Mouse (Mus musculus): ENCODE measurements around the gene Morc1. TPM values are rescaled to one million over a fixed set of nuclear protein-coding genes. Genes with fewer than 3 reads are reported as not detected.

Morc1 gene
- total RNA-seq, 2 experiments from 2014 or later: 0.22 TPM; not detected in 1

DNA sequence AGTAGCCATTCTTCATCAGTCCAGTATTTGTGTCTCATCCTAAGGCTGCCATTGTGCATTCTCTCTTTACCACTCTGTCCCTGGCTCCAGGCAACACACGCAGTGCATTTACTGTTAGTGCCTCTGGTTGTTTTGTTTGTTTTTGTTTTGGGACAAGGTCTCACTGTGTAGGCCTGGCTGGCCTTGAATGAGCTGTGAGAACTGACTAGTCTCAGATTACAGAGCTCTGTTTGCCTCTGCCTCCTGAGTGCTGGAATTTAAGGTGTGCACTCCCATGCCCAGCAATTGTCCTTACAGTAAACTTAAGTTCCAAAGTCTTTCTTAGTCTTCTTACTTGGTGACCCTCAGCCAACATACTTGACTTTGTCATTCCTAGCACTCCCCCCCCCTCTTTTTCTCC lies 182.7 kb downstream of the Morc1 start:
- intact Hi-C loops (cut with DNase I): no loop called here
- DNase-seq (ENCODE audit: low spot score in 2 of 2): no peak

DNA sequence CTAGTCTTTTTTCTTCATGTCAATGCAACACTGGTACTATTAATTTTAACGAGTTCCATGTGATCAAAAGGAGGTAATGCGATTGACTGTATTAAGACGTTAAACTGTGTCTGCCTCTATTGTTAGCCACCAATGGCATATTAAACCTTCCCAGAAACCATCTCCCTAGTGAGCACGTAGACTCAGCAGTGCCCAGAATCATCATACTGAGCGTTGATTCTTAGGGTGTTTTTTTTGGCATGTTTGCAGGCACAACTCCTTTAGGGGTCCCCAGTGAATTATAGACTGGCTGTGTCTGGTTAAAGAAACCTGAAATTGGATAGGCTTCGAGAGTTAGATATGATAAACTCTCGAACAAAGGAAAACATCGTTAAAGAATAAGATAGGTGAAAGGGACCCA lies 189.5 kb downstream of the Morc1 start:
- DNase-seq (ENCODE audit: low spot score in 2 of 2): no peak
- intact Hi-C loops (cut with DNase I): no loop called here

DNA sequence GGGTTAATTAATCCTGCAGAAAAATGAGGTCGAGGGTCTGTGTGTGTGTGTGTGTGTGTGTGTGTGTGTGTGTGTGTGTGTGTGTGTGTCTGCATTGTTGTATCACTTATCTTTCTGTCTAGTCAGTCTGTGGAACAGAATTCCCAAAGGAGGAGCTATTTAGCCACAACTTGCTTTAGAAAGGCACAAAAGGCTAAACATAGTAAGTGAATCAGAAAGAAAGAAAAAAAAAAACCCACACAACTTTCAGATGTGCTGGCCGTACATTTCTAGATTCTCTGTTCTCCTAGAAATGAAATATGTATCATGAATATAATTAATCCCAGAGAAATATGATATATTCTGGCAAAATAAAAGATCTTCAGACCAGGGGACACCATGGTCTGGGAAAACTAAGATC lies 190.0 kb downstream of the Morc1 start:
- DNase-seq (ENCODE audit: low spot score in 2 of 2): peak in 1 of 2 experiments; percentile 17
- intact Hi-C loops (cut with DNase I): no loop called here

DNA sequence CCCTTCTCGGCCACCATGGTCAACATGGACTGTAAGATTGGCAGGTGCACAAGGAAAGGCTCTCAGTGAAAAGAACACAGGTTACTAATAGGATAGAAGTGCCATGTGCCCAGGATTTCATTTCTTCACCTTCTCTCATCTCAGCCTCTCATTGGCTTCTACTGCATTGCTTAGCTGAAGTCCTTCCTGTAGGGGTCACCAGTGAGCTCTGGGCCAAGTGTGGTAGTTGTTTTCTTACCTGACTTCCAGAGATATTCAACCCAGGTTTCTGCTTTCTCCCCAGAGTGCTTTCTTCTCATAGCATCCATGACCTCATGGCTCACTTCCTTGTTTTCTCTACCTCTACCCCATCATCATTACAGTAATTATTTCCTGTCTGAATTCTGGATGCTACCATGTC lies 192.4 kb downstream of the Morc1 start:
- no peak for DNase-seq (ENCODE audit: low spot score in 2 of 2)
- intact Hi-C loops (cut with DNase I): no loop called here

DNA sequence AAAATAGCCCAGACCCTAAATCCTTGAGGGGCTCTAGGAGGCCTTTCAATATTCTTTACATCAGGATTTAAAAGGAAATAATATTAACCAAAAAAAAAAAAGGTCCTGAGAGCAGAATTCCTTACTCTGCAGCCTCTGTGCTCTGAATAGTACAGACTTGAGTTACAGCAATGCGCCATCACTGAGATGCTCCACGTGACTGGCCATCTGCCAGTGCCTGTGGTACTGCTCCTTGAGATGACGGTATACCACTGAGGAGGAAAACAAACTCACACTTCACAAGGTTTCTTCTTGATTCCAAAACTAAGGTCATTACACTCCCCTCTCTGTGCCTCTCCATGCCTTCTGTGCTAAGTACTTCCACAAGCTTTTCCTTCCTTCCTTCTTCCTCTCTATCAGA lies 195.1 kb downstream of the Morc1 start:
- intact Hi-C loops (cut with DNase I): no loop called here

DNA sequence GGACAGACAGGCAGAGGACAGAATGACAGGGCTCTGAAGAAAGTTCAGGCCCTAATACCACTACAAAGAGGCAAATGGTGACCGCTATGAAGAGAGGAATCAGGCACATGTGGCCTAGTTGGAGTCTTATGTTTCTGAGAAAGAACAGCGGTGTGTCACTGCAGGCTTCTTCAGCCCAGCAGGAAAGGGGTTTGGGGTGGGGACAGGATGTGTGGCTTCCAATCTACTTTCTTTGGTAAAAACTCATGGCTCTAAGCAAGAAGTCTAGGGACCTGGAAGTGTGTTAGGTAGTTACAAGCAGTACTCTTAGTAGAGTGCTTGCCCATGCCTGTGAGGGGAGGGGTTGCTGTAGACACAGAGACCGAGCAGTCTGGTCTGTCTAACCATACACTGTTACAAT lies 196.3 kb downstream of the Morc1 start:
- intact Hi-C loops (cut with DNase I): no loop called here
- DNase-seq (ENCODE audit: low spot score in 2 of 2): no peak

More for the DNA sequence above, 195.1 kb downstream of the Morc1 start:
- DNase-seq (ENCODE audit: low spot score in 2 of 2): no peak

DNA sequence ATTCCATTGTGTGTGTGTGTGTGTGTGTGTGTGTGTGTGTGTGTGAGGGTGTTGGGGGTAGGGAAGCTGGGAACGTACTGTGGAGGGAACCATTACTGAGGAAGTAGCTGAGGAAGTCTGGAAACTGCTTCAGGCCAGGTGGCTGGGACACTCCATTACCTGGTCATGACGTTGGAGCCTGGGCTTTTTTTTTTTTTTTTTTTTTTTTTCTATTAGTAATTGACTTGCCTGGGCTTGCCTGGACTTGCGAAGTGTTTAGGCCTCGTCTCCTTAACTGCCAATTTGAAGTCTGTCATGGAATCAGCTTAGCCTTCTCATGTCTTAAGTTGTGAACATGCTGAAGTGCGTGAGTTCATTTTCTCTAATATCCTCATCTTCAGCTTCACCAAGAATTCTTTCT lies 198.7 kb downstream of the Morc1 start:
- DNase-seq (ENCODE audit: low spot score in 2 of 2): no peak
- intact Hi-C loops (cut with DNase I): loop anchor here (5.0 kb wide), 1 partner anchor 302 kb away; no protein-coding TSS in a partner anchor

DNA sequence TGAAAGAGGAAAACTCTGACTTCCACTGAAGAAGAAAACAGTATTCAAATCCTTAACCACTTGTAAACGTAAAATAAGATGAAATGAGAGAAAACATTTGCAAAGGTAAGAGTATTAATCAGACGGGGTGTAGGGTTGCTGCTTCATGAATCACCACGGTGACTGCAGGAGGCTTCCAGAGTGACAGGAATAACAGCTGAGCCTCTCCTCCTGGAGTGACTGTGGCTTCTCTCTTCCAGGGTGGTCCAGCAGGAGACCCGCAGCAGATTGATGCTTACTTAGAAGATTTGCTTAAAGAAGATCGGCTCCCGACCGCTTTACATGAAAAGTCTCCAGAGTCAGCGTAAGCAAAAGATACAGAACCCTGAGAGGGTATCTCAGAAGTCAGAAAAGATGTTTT lies 199.4 kb downstream of the Morc1 start:
- intact Hi-C loops (cut with DNase I): loop anchor here (5.0 kb wide), 1 partner anchor 303 kb away; no protein-coding TSS in a partner anchor
- DNase-seq (ENCODE audit: low spot score in 2 of 2): no peak

DNA sequence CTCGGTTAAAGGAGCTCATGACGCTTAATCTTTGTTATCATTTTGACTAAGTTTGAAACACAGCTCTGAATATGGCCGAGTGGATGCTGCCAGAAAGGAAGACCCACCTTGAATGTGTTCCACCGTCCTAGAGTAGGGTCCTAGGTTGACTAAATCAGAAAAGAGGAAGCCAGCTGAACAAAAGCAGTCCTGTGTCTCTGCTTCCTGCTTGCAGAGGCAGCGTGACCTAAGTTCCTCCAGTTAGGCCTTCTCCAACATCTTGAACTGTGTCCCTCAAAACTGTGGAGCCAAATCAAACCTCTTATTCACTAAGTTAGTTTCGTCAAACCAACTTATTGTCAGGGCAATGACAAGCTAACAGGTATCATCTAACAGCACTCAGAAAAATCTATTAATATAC lies 201.3 kb downstream of the Morc1 start:
- DNase-seq (ENCODE audit: low spot score in 2 of 2): no peak
- intact Hi-C loops (cut with DNase I): loop anchor here (5.0 kb wide), 1 partner anchor 305 kb away; no protein-coding TSS in a partner anchor

DNA sequence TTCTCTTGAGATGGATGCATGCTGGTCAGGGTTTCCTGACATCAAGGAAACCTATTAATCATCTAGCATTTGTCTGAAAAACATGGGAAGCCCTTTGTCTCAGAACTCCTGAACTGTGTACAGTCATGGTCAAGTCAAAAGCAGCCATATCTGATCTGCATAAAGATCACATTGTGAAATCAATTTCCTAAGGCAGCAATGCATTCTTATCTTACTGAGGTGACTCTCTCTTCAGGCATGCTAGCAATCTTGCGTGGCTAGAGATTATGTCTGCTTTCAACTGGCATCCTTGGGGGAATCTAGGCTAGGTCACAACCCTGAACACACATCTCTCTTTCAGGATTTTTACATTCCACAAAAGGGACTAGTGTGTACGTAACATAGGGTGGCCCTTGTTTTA lies 215.2 kb downstream of the Morc1 start:
- no peak for DNase-seq (ENCODE audit: low spot score in 2 of 2)
- intact Hi-C loops (cut with DNase I): no loop called here

DNA sequence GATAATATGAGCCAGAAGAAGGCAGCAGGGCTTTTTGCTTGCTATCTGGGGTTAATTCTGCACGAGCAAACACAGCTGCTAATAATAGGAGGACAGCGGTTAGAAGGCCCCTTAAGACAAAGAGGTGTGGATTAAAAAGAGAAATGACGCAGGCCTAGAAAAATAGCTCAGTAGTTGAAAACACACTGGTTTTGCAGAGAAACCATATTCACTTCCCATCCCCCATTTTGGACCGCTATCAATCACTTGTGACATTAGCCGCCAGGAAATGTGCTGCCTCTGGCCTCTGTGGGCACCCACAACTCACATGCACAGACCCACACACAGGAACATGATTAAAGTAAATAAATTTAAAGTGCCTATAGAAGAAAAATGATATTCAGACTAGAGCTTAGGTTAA lies 240.7 kb downstream of the Morc1 start:
- DNase-seq (ENCODE audit: low spot score in 2 of 2): no peak
- intact Hi-C loops (cut with DNase I): no loop called here

DNA sequence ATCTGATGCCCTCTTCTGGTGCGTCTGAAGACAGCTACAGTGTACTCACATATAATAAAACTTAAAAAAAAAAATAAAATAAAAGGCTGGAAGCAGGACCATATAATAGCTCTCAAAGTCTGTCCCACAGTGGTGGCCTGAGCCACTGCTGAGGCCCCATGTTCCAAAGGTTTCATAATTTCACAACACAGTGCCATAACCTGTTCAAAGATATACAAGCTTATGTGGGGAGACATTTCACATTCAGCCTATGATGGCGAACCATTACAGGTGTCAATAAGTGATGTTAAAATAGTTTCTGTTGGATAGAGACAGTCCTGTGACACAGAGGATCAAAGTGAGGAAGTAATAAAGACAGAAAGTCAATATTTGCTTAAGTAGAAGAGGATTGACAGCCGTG lies 241.6 kb downstream of the Morc1 start:
- no peak for DNase-seq (ENCODE audit: low spot score in 2 of 2)
- intact Hi-C loops (cut with DNase I): no loop called here

DNA sequence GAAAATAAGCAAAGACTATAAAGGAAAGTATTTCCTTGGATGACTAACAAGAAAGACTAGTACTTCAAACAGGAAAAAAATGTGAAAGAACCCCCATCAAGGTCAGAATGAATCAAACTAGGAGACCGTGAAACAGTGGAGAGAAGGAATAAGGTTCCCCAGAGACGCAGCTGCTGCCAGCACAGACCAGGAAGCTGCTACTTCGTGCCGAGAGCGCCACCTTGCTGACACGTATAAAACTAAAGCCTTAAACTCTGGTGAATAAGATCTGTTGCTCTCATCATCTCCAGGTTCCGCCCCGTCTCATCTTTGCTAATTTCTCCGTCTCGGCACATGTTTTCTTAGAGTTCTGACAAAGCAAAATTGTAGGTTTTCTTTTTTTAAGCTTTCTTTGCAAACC lies 244.6 kb downstream of the Morc1 start:
- intact Hi-C loops (cut with DNase I): no loop called here
- DNase-seq (ENCODE audit: low spot score in 2 of 2): peak; percentile 72 to 88

DNA sequence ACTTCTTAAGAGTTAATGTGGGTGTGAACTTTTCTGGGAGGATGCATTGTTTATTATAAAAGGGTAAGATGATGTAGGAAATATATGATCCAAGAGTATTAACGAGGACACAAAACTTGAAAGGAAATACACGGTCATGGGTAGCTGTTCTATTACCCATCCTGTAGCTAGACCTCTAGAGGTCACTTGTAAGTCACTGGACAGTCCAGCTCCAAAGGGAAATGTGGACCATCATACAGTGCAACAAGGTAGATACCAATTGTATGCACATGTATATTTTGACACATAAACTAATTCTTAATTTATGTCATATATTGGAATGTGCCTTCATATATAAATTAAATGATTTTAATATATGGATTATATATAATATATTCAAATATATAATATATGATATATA lies 245.2 kb downstream of the Morc1 start:
- no peak for DNase-seq (ENCODE audit: low spot score in 2 of 2)
- intact Hi-C loops (cut with DNase I): no loop called here

DNA sequence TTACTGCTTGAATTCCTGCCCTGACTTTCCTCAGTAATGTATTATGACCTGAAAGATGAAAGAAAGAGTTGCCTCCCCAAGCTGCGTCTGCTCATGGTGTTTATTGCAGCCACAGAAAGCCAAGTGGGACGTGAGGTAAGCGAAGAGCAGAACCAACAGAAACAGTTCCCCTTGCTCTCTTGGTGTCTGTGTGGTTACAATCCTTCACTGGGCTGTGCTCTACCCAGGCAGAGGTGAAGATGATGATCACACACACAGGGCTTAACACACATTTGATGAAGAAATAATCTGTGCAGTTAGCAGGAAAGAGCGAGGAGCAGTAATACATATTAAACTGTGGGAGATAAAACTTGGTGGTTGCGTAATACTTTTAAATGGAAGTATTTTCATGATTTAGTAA lies 246.3 kb downstream of the Morc1 start:
- intact Hi-C loops (cut with DNase I): no loop called here
- DNase-seq (ENCODE audit: low spot score in 2 of 2): no peak

DNA sequence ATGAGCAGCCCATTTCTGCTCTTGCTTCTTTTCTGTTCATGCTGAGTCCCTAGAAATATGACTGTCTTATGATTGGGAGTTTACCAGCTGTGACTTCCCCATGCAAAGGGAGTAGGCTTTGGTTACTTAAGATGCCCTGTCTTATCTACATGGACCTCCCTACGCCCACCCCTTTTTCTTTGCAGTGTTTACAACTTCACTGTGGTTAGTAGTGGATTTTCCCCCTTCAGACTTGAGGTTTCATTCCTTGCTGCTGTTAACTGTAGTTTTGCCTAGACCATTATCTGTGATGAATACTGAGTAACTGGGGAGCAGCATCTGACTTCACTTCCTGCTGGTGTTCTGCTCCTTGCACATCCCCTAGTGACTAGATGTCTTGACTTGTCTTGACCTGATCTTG lies 247.0 kb downstream of the Morc1 start:
- intact Hi-C loops (cut with DNase I): no loop called here
- no peak for DNase-seq (ENCODE audit: low spot score in 2 of 2)

Other genes with a start within 250 kb of the Morc1 start
- gene Dppa4, start 147.5 kb upstream of the Morc1 start, total RNA-seq (2021): not detected
- gene Dppa2, start 127.3 kb upstream of the Morc1 start, total RNA-seq (2021): not detected
- not detected for gene Gm5485, start 18.8 kb upstream of the Morc1 start, total RNA-seq (2021)